Mouse (Mus musculus) E14TG2a.4 (cell line): ENCODE results near the gene Stk32b.

Experiments
- CTCF ChIP-seq: conservative IDR thresholded peaks from 2 replicates; pipeline ENCODE4 v1.5.1; 2014; ENCODE audit warnings: low read length
- NANOG ChIP-seq: IDR thresholded peaks from 2 replicates; pipeline ENCODE4 v1.6.1; 2014; ENCODE audit warnings: borderline replicate concordance, low read length, mixed read lengths

DNA sequence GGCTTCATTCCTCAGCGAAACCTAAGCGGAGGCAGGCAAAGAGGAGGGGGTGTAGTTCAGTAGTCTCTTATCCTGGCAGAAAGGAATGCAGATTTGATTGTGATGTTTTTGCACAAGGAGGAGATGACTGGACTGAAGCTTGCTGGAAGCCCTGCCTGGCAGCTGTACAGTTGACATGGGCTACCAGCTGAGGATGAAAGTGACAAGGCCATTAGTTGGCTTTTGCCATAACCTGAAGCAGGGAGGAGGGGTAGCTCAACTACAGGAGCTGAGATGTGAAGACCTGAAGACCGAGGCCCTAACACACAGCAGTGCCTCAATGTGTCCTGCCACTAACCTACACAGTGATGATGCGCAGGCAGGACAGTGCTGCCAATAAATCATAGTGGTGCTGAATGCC, 118.7 kb downstream of the Stk32b start:
- TF ChIP-seq CTCF (no peak), NANOG (no peak)
